Mouse (Mus musculus) monocyte, adult 5-6 weeks (primary cell): ENCODE data around the gene Olfr406. TPM values are rescaled to one million over a fixed set of nuclear protein-coding genes. Genes with fewer than 3 reads are reported as not detected.

Experiments
- ATAC-seq: fragments of 153-309, 156-312 bp; replicated peaks from 2 replicates; pipeline ENCODE4 v1.8.0; 2017; ENCODE audit warnings: mild to moderate bottlenecking; ENCODE audit not compliant: low TSS enrichment, insufficient number of reproducible peaks, severe bottlenecking, poor library complexity, low FRiP score
- total RNA-seq: library from RNA; stranded (forward); fragments of 200-1000, 200-491, 200-594 nt; gene quantifications from 3 replicates; pipeline ENCODE4 v1.2.3, GENCODE M21; 2017

Olfr406 gene
- total RNA-seq = not detected in 3 replicates

GRCm38 (mm10) chr11:74259508-74259907 is at the start of gene Olfr406:
Olfr406 (plus strand) TSS chr11:74259808.
- no peak for ATAC-seq

- ATAC-seq = no peak
These were observed 48.3 kb upstream of the Olfr406 start, which contains the start of gene Olfr43 for GRCm38 (mm10) chr11:74211279-74211678. Olfr43 (minus strand) TSS chr11:74211379.

GRCm38 (mm10) chr11:74241201-74241600 is 18.4 kb upstream of the Olfr406 start:
- no peak for ATAC-seq

GRCm38 (mm10) chr11:74283436-74283835 is 23.8 kb downstream of the Olfr406 start, which contains the start of gene Olfr59:
Olfr59 (plus strand) TSS chr11:74283736.
- ATAC-seq = no peak

- ATAC-seq = no peak
These were observed 27.6 kb downstream of the Olfr406 start for GRCm38 (mm10) chr11:74287256-74287655.

Other genes starting within 250 kb of the Olfr406 start
- not detected in 3 replicates for gene Olfr139, start 203.3 kb upstream of the Olfr406 start, total RNA-seq
- not detected in 3 replicates for gene Olfr399, start 203.2 kb upstream of the Olfr406 start, total RNA-seq
- gene Zfp616, start 189.9 kb upstream of the Olfr406 start, total RNA-seq = not detected in 3 replicates
- not detected in 3 replicates for gene Olfr401, start 146.1 kb upstream of the Olfr406 start, total RNA-seq
- gene Olfr402, start 106.3 kb upstream of the Olfr406 start, total RNA-seq = not detected in 3 replicates
- not detected in 3 replicates for gene Olfr403, start 73.6 kb upstream of the Olfr406 start, total RNA-seq
- not detected in 3 replicates for gene Olfr43, start 48.4 kb upstream of the Olfr406 start, total RNA-seq
- not detected in 3 replicates for gene Olfr59, start 23.9 kb downstream of the Olfr406 start, total RNA-seq
- not detected in 3 replicates for gene Olfr410, start 78.2 kb downstream of the Olfr406 start, total RNA-seq
- not detected in 3 replicates for gene Olfr411, start 92.8 kb downstream of the Olfr406 start, total RNA-seq
- gene Olfr412, start 102.3 kb downstream of the Olfr406 start, total RNA-seq = not detected in 3 replicates